Mouse (Mus musculus) bone marrow macrophage, adult 2 months (primary cell): Measurements from ENCODE around the gene Upk2. TPM values are rescaled to one million over a fixed set of nuclear protein-coding genes. Genes with fewer than 3 reads are reported as not detected.
A peak's percentile ranks its signal among the peaks of the same experiment; 100 is the strongest.

Experiments used
- H3K27ac ChIP-seq: 2 replicates; pipeline ENCODE4 v1.5.1; 2012; ENCODE audit warnings: low read depth, low read length; ENCODE audit not compliant: insufficient read depth
- H3K4me1 ChIP-seq: 2 replicates; pipeline ENCODE4 v1.6.1; 2012; ENCODE audit warnings: low read length; ENCODE audit not compliant: control insufficient read depth, insufficient read depth
- H3K4me3 ChIP-seq: 2 replicates; pipeline ENCODE4 v1.5.1; 2012; ENCODE audit warnings: mild to moderate bottlenecking, low read length, moderate library complexity; ENCODE audit not compliant: insufficient read depth
- CTCF ChIP-seq: IDR thresholded peaks from 2 replicates; pipeline ENCODE4 v1.5.1; 2012; ENCODE audit warnings: low read depth, mild to moderate bottlenecking, low read length, moderate library complexity
- POLR2A ChIP-seq: IDR thresholded peaks from 2 replicates; pipeline ENCODE4 v1.6.1; 2012; ENCODE audit warnings: mild to moderate bottlenecking, low read depth, low read length, borderline replicate concordance
- polyA plus RNA-seq: library from polyadenylated mRNA; stranded (reverse); fragments of >200 nt; gene quantifications from 2 replicates; pipeline ENCODE4 v1.2.4, GENCODE M21; 2012; ENCODE audit not compliant: missing spikeins, insufficient read depth, insufficient read length

The Upk2 gene
- not detected in 2 replicates for polyA plus RNA-seq

DNA sequence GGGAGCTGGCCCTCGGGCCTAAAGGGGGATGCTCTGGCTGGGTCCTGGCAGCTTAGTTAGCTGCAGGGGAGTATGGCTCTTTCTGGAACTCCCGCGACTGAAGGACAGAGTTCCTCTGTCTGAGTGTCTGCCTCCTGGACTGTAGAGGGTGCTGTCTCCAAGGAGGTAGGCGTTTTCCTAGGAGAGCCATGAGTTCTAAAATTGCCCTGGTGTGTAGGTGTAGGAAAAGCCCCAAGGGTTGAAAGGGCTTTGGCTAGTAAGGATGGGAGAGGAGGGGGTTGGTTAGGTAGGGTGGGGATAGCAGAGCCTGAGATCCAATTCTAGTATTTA, at the start of gene Upk2:
TSS of gene Upk2 (minus strand) at position 86 of the 330 bp plus-strand sequence.
- TF ChIP-seq POLR2A (no peak), CTCF (no peak)
- Histone ChIP-seq H3K27ac (no peak within 1 kb of the TSS), H3K4me1 (peaks cover 2% of the 10 kb centered on the region; the same call in 1 of the 2 replicates), H3K4me3 (no peak within 1 kb of the TSS)

DNA sequence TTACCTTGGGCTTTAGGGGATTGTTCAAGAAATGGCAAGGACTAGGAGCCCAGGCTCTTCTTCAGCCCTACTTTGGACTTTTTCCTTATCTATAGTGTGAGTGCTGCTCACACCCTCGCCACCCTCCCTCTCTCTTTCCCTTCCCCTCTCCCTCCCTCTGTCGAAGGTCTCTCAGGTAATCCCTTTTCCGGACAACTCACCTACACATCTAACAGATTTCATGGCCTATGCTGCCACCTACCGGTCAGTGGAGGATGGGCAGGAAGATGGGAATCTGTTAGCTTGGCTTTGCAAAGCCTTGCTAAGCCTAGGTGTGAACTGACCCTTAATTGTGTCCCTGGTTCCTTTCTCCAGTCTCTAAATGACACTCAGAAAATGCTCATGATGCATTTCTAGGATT, 47.2 kb upstream of the Upk2 start:
- Histone ChIP-seq H3K4me3 (no peak overlapping the region), H3K27ac (no peak overlapping the region), H3K4me1 (peaks cover 3% of the 10 kb centered on the region)
- TF ChIP-seq POLR2A (no peak), CTCF (peak; percentile 99)

DNA sequence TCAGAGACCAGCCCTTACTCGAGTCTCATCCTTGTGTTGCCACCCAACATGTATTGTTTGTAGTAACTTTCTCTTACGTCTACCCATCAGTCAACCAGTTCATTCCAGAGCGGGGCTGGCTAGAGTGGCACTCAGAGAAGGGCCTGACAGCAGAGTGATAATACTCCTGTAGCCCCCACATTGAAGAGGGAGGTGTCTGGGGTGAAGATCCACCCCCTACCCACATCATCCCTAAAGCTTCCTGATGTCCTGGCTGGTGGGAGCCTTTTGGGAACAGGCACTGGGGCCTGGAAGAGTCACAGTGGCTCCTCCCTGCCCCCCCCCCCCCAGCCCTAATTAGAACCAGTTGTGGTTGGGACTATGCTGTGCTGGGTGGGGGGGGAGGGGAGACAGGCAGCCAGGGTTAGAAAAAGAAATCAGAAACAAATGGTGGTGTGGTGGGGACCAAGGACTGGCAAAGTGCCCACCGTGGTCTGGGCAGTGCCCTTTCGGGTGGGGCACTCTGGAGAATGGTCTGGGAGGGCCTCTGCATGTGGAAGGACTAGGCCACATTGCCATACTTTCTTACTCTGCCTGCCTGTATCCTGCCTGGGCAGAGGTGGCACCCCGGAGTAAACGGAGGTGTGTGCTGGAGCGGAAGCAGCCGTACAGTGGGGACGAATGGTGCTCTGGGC, 46.6 kb upstream of the Upk2 start:
- H3K27ac ChIP-seq = no peak overlapping the region
- H3K4me3 ChIP-seq = no peak overlapping the region
- TF ChIP-seq CTCF (no peak), POLR2A (no peak)
- H3K4me1 ChIP-seq = peaks cover 3% of the 10 kb centered on the region

DNA sequence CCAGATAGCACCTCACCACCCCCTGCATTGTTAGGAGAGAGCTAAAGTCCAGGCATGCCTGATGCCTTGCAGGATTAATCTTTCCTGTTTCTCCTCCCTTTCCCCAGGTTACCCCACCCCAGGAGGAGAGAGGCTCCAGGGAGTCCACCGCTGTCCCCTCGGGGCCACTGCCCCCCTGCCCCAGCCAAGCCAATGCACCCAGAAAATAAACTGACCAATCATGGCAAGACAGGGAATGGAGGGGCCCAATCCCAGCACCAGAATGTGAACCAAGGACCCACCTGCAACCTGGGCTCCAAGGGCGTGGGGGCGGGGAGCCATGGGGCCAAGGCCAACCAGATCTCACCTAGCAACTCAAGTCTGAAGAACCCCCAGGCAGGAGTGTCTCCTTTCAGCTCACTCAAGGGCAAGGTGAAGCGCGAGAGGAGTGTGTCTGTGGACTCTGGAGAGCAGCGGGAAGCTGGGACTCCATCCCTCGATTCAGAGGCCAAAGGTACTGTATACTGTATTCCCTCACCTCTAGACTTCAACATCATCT, 45.9 kb upstream of the Upk2 start:
- Histone ChIP-seq H3K4me1 (peaks cover 3% of the 10 kb centered on the region), H3K27ac (no peak overlapping the region), H3K4me3 (no peak overlapping the region)
- TF ChIP-seq CTCF = no peak
- TF ChIP-seq POLR2A = no peak

DNA sequence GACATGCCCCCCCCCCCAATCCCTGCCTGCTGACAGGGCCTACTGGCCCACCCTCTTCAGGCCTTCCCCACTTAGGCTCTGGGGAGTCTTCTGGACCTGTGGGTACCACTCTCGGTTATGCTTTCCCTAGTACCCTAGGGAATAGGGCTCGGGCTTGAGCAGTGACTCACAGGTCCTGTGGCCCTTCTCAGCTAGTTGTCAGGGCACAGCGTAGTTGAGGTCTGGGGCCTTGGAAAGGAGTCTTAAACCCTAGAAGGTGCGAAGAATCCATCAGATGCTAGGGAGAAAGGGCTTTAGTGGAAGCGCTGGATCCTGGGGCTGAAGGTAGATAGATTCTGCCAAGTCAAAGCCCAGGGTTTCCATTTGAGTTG, 45.4 kb upstream of the Upk2 start:
- TF ChIP-seq POLR2A (no peak), CTCF (no peak)
- Histone ChIP-seq H3K27ac (no peak overlapping the region), H3K4me3 (no peak overlapping the region), H3K4me1 (peaks cover 6% of the 10 kb centered on the region)

DNA sequence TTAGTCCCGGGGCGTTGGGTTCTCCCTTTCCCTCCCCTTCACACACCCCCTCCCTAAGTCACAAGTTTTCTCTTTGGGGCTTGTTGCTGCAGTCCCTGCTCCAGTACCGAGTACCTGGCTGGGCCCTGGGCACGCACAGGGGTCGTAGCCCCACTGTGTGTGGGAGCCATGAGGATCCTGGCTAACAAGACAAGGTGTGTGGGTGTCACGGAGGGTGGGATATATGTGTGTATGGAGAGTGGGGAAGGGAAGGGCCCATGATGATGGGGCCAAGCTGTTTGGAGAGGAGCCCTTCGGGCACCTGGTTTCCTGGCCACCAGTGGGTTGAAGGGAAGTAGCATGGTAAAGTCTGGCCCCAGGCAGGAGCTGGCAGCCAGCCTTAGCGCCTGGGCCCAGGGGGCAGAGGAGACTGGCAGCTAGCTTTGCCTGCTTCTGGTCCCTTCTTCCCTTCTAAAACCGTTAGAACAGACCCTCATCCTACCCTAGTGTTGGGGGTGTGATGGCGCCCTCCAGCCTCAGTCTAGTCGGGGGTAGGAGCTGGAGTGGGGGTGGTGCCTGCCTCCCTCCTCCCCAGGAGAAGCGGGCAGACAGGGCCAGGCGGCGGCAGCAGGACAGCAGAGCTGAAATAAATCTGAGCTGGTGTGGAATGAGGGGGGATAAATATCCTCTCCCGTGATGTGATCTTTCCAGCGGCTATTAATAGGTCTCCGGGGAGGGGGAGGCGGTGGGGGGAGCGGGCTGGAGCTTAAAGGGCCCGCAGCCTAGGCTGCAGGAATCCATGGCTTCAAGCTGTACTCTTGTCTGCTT, 44.8 kb upstream of the Upk2 start:
- TF ChIP-seq POLR2A (no peak), CTCF (no peak)
- Histone ChIP-seq H3K4me3 (no peak overlapping the region), H3K4me1 (peaks cover 10% of the 10 kb centered on the region), H3K27ac (no peak overlapping the region)

DNA sequence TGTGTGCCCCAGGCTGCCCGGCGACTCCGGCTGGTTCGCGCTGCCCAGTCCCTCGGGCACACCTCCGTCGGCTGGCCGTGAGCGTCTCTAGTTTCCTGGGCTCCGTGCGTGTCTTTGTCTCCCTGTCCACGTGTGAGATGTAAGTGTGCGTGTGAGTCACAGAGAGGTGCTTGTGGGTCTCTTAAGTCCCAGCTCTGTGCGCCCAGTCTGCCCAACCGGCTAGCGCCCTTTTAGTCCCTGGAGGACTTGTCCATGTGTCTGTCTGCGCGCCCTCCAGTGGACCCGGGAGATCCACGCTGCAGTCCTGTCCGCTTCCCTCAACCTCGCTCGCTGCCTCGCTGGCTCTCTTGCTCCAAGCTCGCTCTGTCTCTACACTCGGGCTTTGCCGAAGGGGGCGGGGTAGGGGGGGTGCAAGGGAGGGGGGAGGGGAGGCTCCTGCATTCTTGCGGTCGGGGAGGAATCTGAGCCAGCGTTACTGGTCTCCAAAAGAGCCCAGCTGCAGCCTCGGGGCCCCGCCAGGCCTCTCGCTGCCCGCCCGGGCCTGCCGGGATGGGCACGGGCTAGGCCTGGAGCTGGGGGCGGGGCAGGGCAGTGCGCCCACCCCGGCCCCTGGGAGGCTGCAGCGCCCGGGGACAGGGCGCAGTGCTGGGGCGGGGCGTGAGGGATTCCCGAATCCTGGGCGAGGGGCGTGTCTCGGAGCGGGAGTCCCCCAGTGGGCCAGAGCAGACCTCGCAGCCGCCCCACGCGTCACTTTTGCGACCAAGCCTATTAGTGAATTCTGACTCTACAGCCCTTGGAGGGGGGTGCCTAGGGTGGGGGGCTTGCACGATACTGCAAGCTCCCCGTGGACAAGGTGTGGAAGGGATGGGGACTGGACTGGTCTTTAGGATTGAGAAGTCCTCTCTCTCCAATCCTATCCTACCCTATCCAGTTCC, 43.9 kb upstream of the Upk2 start:
- Histone ChIP-seq H3K4me1 (peaks cover 14% of the 10 kb centered on the region), H3K4me3 (peak overlapping the region; percentile 53), H3K27ac (no peak overlapping the region)
- TF ChIP-seq POLR2A = no peak
- TF ChIP-seq CTCF = 0 out of 2 replicates have a peak, but pooled peaks have one; percentile 21

DNA sequence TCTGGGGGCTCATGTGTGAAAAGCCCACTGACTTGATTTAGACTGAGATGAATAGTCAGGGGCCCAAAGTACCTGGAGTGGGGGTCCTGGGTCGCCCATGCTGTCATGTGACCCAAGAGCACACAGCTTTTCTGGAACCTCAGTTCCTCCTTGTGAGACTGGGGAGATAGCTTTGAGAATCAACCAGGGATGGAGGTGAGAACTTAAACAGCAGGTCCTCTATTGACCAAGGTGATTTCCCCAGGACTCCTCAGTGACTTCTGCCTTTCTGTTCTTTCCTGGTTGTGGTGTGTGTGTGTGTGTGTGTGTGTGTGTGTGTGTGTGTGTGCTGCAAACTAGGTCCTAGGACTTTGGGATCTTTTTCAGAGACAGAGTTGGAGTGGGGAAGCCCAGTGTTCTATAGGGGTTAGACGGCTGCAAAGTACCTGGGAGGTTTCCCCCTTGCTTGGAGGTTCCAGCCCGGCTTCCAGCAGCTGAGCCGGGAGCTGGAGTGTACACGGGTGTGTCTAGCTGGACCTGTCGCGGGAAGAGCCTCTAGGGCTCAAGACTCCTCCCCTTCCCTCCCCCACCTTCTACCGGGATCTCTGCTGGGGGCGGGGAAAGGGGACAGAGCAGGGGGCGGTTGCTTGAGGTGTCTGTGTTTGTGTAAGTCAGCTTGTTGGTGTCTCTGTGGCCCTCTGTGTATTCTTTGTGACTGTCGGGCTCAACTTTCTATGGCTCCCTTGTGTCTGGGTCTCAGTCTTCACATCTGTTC, 43.0 kb upstream of the Upk2 start:
- TF ChIP-seq POLR2A (no peak), CTCF (no peak)
- peaks cover 22% of the 10 kb centered on the region for H3K4me1 ChIP-seq
- H3K4me3 ChIP-seq = peak overlapping the region; percentile 53
- no peak overlapping the region for H3K27ac ChIP-seq
